Mouse (Mus musculus): ENCODE data around the gene Psmb9.
A peak's percentile ranks its signal among the peaks of the same experiment; 100 is the strongest.

DNA sequence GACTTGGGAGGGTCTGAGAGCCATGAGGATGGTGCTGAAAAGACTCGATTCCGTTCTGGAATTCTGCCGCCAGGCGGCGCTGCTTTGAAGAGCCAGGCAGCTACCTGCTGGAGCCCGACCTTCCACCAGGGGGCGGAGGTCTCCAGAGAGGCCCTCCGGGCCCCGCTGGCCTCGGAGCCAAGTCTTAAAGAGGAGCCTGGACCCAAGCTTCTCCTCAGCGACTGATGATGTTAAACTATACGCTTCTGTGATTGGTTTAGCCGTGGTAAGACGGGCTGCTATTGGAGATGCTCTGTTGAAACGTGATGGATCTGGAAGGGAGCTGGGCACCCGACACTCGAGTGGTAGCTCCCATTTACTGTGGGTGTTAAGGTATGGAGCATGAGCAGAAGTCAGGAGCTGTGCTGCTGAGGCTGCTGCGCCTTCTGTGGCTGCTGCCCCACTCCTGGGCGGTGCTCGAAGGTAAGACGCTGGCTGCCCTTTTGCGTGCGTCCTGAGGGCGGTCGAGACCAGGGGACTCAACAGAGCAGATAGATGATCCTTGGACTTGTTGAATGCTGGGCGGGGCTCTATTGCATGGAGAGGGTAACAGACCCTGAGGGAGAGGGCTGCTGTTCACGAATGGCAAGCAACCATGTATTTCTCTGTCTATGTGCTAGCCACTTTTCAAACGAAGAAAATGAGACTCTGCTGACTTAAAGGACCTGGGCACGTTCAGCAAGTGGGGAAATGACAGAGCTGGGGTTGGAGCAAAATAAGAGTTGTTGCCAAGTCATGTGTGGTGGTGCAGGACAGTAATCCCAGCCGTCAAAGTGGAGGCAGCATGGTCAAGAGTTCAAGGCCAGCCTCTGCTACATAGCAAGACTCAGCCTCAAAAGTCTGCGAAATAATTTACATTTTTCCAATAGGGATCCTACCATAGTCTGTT lies 52.0 kb downstream of the Psmb9 start:
- TF ChIP-seq CTCF (IDR thresholded peaks at IDR 0.05; ENCODE audit: low read depth, low read length): peak; percentile 100
- no peak for TF ChIP-seq POLR2A (IDR thresholded peaks at IDR 0.05; ENCODE audit: borderline replicate concordance, low read depth, low read length)

All from bone marrow macrophage, adult 2 months (primary cell).